Mouse (Mus musculus) lung, postnatal 4 days (tissue): ENCODE measurements at regions not wholly inside any gene's neighbourhood (a gene's known extent, or its start where the extent isn't known, plus 50 kb on each side); places are given as distances from the start of the nearest gene placed in this dataset.

Experiments
- DNase-seq, 2 experiments: peaks; one replicate each; pipeline ENCODE4 v3.0.0; 2021

GRCm38 (mm10) chr2:106318695-106319266, 315.4 kb upstream of the Dnajc24 start:
- no peak for DNase-seq

- DNase-seq = no peak
These were observed 343.4 kb upstream of the Dnajc24 start for GRCm38 (mm10) chr2:106346781-106347180.

- peak in 1 of 2 experiments; percentile 37 for DNase-seq
These were observed 343.9 kb upstream of the Dnajc24 start for GRCm38 (mm10) chr2:106347249-106347648.

- DNase-seq = no peak
These were observed 337.5 kb upstream of the Mpped2 start for GRCm38 (mm10) chr2:106355565-106355964.

GRCm38 (mm10) chr2:106355984-106356547, 337.0 kb upstream of the Mpped2 start:
- peak; percentile 24 to 33 for DNase-seq

- no peak for DNase-seq
These were observed 324.4 kb upstream of the Mpped2 start for GRCm38 (mm10) chr2:106368641-106369040.

GRCm38 (mm10) chr2:106383415-106384285, 309.4 kb upstream of the Mpped2 start:
- DNase-seq = no peak

- DNase-seq = no peak
These were observed 308.8 kb upstream of the Mpped2 start for GRCm38 (mm10) chr2:106384286-106384595.

- no peak for DNase-seq
These were observed 308.2 kb upstream of the Mpped2 start for GRCm38 (mm10) chr2:106384842-106385241.

- DNase-seq = no peak
These were observed 280.9 kb upstream of the Mpped2 start for GRCm38 (mm10) chr2:106412158-106412557.

GRCm38 (mm10) chr2:106415474-106416019, 277.5 kb upstream of the Mpped2 start:
- DNase-seq = no peak

GRCm38 (mm10) chr2:106418181-106418580, 274.9 kb upstream of the Mpped2 start:
- DNase-seq = no peak

GRCm38 (mm10) chr2:106424974-106425373, 268.1 kb upstream of the Mpped2 start:
- no peak for DNase-seq

GRCm38 (mm10) chr2:106425451-106425881, 267.6 kb upstream of the Mpped2 start:
- no peak for DNase-seq

GRCm38 (mm10) chr2:106426010-106426409, 267.1 kb upstream of the Mpped2 start:
- DNase-seq = no peak

GRCm38 (mm10) chr2:106427237-106427636, 265.8 kb upstream of the Mpped2 start:
- no peak for DNase-seq

GRCm38 (mm10) chr2:106428909-106429308, 264.2 kb upstream of the Mpped2 start:
- no peak for DNase-seq

- DNase-seq = peak; percentile 31 to 66
These were observed 261.9 kb upstream of the Mpped2 start for GRCm38 (mm10) chr2:106431141-106431540.

- DNase-seq = no peak
These were observed 261.4 kb upstream of the Mpped2 start for GRCm38 (mm10) chr2:106431637-106432199.

GRCm38 (mm10) chr2:106436136-106436535, 256.9 kb upstream of the Mpped2 start:
- no peak for DNase-seq

GRCm38 (mm10) chr2:106454310-106454974, 238.6 kb upstream of the Mpped2 start:
- no peak for DNase-seq

GRCm38 (mm10) chr2:106455039-106455438, 238.0 kb upstream of the Mpped2 start:
- no peak for DNase-seq

- no peak for DNase-seq
These were observed 237.1 kb upstream of the Mpped2 start for GRCm38 (mm10) chr2:106455972-106456371.
